9 mouse cellular contexts compared by ENCODE assay signal in the genomic region with DNA sequence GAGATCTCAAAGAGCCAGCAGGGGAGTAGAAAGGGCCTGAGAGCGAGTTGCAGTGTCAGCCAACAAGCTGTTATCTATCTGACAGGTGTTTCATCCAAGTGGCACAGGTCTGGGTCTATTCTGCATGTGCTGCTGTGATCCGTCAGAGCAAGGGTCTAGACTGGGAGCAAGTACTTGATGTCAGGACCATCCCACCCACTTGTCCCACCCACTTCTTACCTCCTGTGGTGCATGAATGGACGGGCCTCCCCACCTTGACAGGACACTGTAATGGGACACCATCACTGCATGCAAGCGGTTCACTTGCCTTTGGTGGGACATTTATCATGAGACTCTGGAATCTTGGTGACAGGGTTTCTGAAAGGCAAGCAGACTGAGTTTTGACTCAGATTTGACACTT. TPM values are rescaled to one million over a fixed set of nuclear protein-coding genes. Genes with fewer than 3 reads are reported as not detected.
DNase-seq lines count a peak whose midpoint lies in the region; ATAC-seq and TF ChIP-seq lines count a peak whose summit lies in the region.
"Had no signal": no experiment of that assay in that cellular context is flagged by ENCODE, and none has a peak within 500 bp of the region (broad histone marks: within the 10 kb centered on the region; RNA-seq: fewer than 3 reads in every experiment).

No protein-coding gene starts in this region.

- DNase-seq in gastrocnemius, adult 18-20 months (ENCODE audit: low spot score), result peak; percentile 42
- DNase-seq in gastrocnemius, postnatal 4 days (ENCODE audit: low spot score in 2 of 2), result no peak
- DNase-seq in thymus, adult 2 months, result no peak
- no peak for DNase-seq in thymus, postnatal 10 days (ENCODE audit: low spot score in 2 of 2)
- no peak for DNase-seq in liver, embryonic 11.5 days (ENCODE audit: low spot score)
- DNase-seq in layer of hippocampus, adult 8-10 months (ENCODE audit: low spot score in 2 of 2), result no peak
- no peak for DNase-seq in T-cell, adult 2 months (ENCODE audit: low spot score)

- WGBS in thymus, adult 2 months, result 21% methylated on average over 4 of the region's 4 CpGs
- WGBS in liver, embryonic 11.5 days, result 14% methylated on average over 4 of the region's 4 CpGs
- WGBS in stomach, embryonic 16.5 days, result 11% methylated on average over 4 of the region's 4 CpGs

- no peaks in the 10 kb centered on the region for H3K9me3 ChIP-seq in liver, embryonic 11.5 days (ENCODE audit: control insufficient read depth, low read length)
- no peaks in the 10 kb centered on the region for H3K9me3 ChIP-seq in stomach, embryonic 16.5 days (replicated peaks; ENCODE audit: control insufficient read depth, low read length)

- ATAC-seq in liver, embryonic 11.5 days (replicated peaks; ENCODE audit: low FRiP score), result 0 out of 2 replicates have a peak, but pooled peaks have one; percentile 7
- no peak for ATAC-seq in stomach, embryonic 16.5 days (ENCODE audit: insufficient read depth, low FRiP score)

- H3K9ac ChIP-seq in liver, embryonic 11.5 days (ENCODE audit: low read depth, low read length), result peak overlapping the region; percentile 78
- H3K9ac ChIP-seq in stomach, embryonic 16.5 days (ENCODE audit: low read length), result peak overlapping the region; percentile 92

- H3K4me3 ChIP-seq in thymus, adult 2 months (ENCODE audit: control insufficient read depth, insufficient read depth, low read length), result peak overlapping the region; percentile 78
- peak overlapping the region; percentile 69 for H3K4me3 ChIP-seq in liver, embryonic 11.5 days (ENCODE audit: low read depth, low read length)
- peak overlapping the region; percentile 75 for H3K4me3 ChIP-seq in stomach, embryonic 16.5 days (replicated peaks; ENCODE audit: low read length)

- H3K27ac ChIP-seq in thymus, adult 2 months (ENCODE audit: control insufficient read depth, insufficient read depth, low read length), result peak overlapping the region; percentile 78
- H3K27ac ChIP-seq in liver, embryonic 11.5 days (ENCODE audit: low read depth, low read length), result peak overlapping the region; percentile 68; the same call in 1 of the 2 replicates
- peak overlapping the region; percentile 96 for H3K27ac ChIP-seq in stomach, embryonic 16.5 days (ENCODE audit: low read length)

- no peak for TF ChIP-seq POLR2A in thymus, adult 2 months (IDR thresholded peaks at IDR 0.05; ENCODE audit: control insufficient read depth, extremely low read depth, insufficient read depth, low read length, poor library complexity)

- no peaks in the 10 kb centered on the region for H3K36me3 ChIP-seq in thymus, adult 2 months (ENCODE audit: control insufficient read depth, insufficient read depth, low read length)
- no peaks in the 10 kb centered on the region for H3K36me3 ChIP-seq in liver, embryonic 11.5 days (ENCODE audit: control insufficient read depth, insufficient read depth, low read length)
- H3K36me3 ChIP-seq in stomach, embryonic 16.5 days (ENCODE audit: control insufficient read depth, insufficient read depth, low read length), result no peaks in the 10 kb centered on the region

- H3K4me1 ChIP-seq in thymus, adult 2 months (replicated peaks; ENCODE audit: control insufficient read depth, insufficient read depth, low read length), result peaks cover 43% of the 10 kb centered on the region
- H3K4me1 ChIP-seq in liver, embryonic 11.5 days (replicated peaks; ENCODE audit: control insufficient read depth, insufficient read depth, low read length), result peaks cover 44% of the 10 kb centered on the region
- peaks cover 48% of the 10 kb centered on the region for H3K4me1 ChIP-seq in stomach, embryonic 16.5 days (ENCODE audit: control insufficient read depth, insufficient read depth, low read length)

- H3K27me3 ChIP-seq in thymus, adult 2 months (ENCODE audit: control insufficient read depth, insufficient read depth, low read length), result no peaks in the 10 kb centered on the region
- no peaks in the 10 kb centered on the region for H3K27me3 ChIP-seq in liver, embryonic 11.5 days (replicated peaks; ENCODE audit: control insufficient read depth, insufficient read depth, low read length)
- no peaks in the 10 kb centered on the region for H3K27me3 ChIP-seq in stomach, embryonic 16.5 days (ENCODE audit: control insufficient read depth, insufficient read depth, low read length)

- peak overlapping the region; percentile 83 for H3K4me2 ChIP-seq in liver, embryonic 11.5 days
- H3K4me2 ChIP-seq in stomach, embryonic 16.5 days (ENCODE audit: low read depth, low read length), result peak overlapping the region; percentile 81

- TF ChIP-seq CTCF in thymus, adult 2 months (IDR thresholded peaks at IDR 0.05; ENCODE audit: borderline replicate concordance, control insufficient read depth, extremely low read depth, insufficient read depth, low read length, poor library complexity), result no peak

RNA-seq across cellular contexts. Expression of gene Csrp1, which starts 10.0 kb away (rescaled TPM):
- total RNA-seq in gastrocnemius, adult 18-20 months (2021), result 10 to 100 TPM; 21.6 to 31.7 TPM
- 100 to 1,000 TPM; 109 to 114 TPM for total RNA-seq in gastrocnemius, postnatal 4 days (2021)
- polyA plus RNA-seq in thymus, adult 2 months (2012; rRNA removed), result 333 and 390 TPM in 2 replicates
- 65.6 and 71.8 TPM in 2 replicates for polyA plus RNA-seq in liver, embryonic 11.5 days (2014; fragmentation: Nextera tagmentation; extraction: Ambion mirVana)
- 229 and 245 TPM in 2 replicates for polyA plus RNA-seq in stomach, embryonic 16.5 days (2015; fragmentation: Nextera tagmentation; extraction: Ambion mirVana)
- 100 to 1,000 TPM; 242 to 284 (median 250) TPM for total RNA-seq in layer of hippocampus, adult 8-10 months (2022)

RNA-seq across cellular contexts. Expression of gene Phlda3, which starts 36.1 kb away (rescaled TPM):
- total RNA-seq in gastrocnemius, adult 18-20 months (2021), result 100 to 1,000 TPM; 152 to 154 TPM
- total RNA-seq in gastrocnemius, postnatal 4 days (2021), result 10 to 100 TPM; 30.6 to 38.0 TPM
- 62.1 and 67.6 TPM in 2 replicates for polyA plus RNA-seq in thymus, adult 2 months (2012; rRNA removed)
- polyA plus RNA-seq in liver, embryonic 11.5 days (2014; fragmentation: Nextera tagmentation; extraction: Ambion mirVana), result 22.5 and 22.8 TPM in 2 replicates
- 77.4 and 80.5 TPM in 2 replicates for polyA plus RNA-seq in stomach, embryonic 16.5 days (2015; fragmentation: Nextera tagmentation; extraction: Ambion mirVana)
- 10 to 100 TPM; 12.4 to 15.9 (median 15.0) TPM for total RNA-seq in layer of hippocampus, adult 8-10 months (2022)
- total RNA-seq: hematopoietic stem cell, adult 5-6 weeks had no signal

RNA-seq across cellular contexts. Expression of gene Tnni1, which starts 49.4 kb away (rescaled TPM):
- total RNA-seq in gastrocnemius, adult 18-20 months (2021), result 100 to 1,000 TPM; 310 to 354 TPM
- total RNA-seq in gastrocnemius, postnatal 4 days (2021), result 100 to 1,000 TPM; 298 to 331 TPM
- 2.1 and 2.2 TPM in 2 replicates for polyA plus RNA-seq in thymus, adult 2 months (2012; rRNA removed)
- polyA plus RNA-seq in liver, embryonic 11.5 days (2014; fragmentation: Nextera tagmentation; extraction: Ambion mirVana), result 42.1 and 58.2 TPM in 2 replicates
- polyA plus RNA-seq in stomach, embryonic 16.5 days (2015; fragmentation: Nextera tagmentation; extraction: Ambion mirVana), result 6.2 and 84.9 TPM in 2 replicates
- total RNA-seq in layer of hippocampus, adult 8-10 months (2022), result 1 to 10 TPM; 1.5 to 4.1 (median 2.9) TPM
- total RNA-seq: hematopoietic stem cell, adult 5-6 weeks had no signal

Comparison
In these comparisons a context has a peak if more than half of its experiments do, and no peak if none do; other contexts are left out.
1. RNA of gene Tnni1, which starts 49.4 kb away (total RNA-seq): 310 to 354 TPM in gastrocnemius, adult 18-20 months and 298 to 331 TPM in gastrocnemius, postnatal 4 days; 1.5 to 4.1 TPM in layer of hippocampus, adult 8-10 months; every median in the first group is over 10 times any median in the second.
2. Peak in every context shown above with its lines, with median percentiles within 50 percentile points of each other: H3K27ac ChIP-seq and H3K4me3 ChIP-seq.